Mouse (Mus musculus): ENCODE results near the gene Agps. TPM values are rescaled to one million over a fixed set of nuclear protein-coding genes. Genes with fewer than 3 reads are reported as not detected.

The Agps gene
- 10 to 100 TPM; 36.7 to 39.1 (median 39.1) TPM for total RNA-seq (2022)

- DNase-seq, result peak; percentile 81
These were observed at the start of gene Agps for GRCm38 (mm10) chr2:75831881-75832633. Gene Agps (plus strand): TSS chr2:75832177.

GRCm38 (mm10) chr2:75786075-75786474 lies 45.9 kb upstream of the Agps start:
- no peak for DNase-seq

GRCm38 (mm10) chr2:75788511-75788910 lies 43.5 kb upstream of the Agps start:
- no peak for DNase-seq

GRCm38 (mm10) chr2:75789959-75790523 lies 41.9 kb upstream of the Agps start:
- DNase-seq, result no peak

- DNase-seq, result no peak
These were observed 40.2 kb upstream of the Agps start for GRCm38 (mm10) chr2:75791561-75792308.

GRCm38 (mm10) chr2:75792377-75793203 lies 39.4 kb upstream of the Agps start:
- no peak for DNase-seq

GRCm38 (mm10) chr2:75796181-75796580 lies 35.8 kb upstream of the Agps start:
- no peak for DNase-seq

GRCm38 (mm10) chr2:75798434-75798970 lies 33.5 kb upstream of the Agps start:
- DNase-seq, result no peak

GRCm38 (mm10) chr2:75805767-75806166 lies 26.2 kb upstream of the Agps start:
- no peak for DNase-seq

- no peak for DNase-seq
These were observed 25.1 kb upstream of the Agps start for GRCm38 (mm10) chr2:75806891-75807290.

GRCm38 (mm10) chr2:75807460-75807859 lies 24.5 kb upstream of the Agps start:
- DNase-seq, result no peak

- DNase-seq, result no peak
These were observed 17.1 kb upstream of the Agps start for GRCm38 (mm10) chr2:75814880-75815279.

- DNase-seq, result no peak
These were observed 16.5 kb upstream of the Agps start for GRCm38 (mm10) chr2:75815521-75815920.

GRCm38 (mm10) chr2:75816673-75817072 lies 15.3 kb upstream of the Agps start:
- no peak for DNase-seq

GRCm38 (mm10) chr2:75818719-75819118 lies 13.3 kb upstream of the Agps start:
- DNase-seq, result no peak

- no peak for DNase-seq
These were observed 12.2 kb upstream of the Agps start for GRCm38 (mm10) chr2:75819796-75820195.

GRCm38 (mm10) chr2:75821971-75822751 lies 9.8 kb upstream of the Agps start:
- DNase-seq, result no peak

GRCm38 (mm10) chr2:75823736-75824135 lies 8.2 kb upstream of the Agps start:
- DNase-seq, result no peak

- DNase-seq, result no peak
These were observed 7.8 kb upstream of the Agps start for GRCm38 (mm10) chr2:75824144-75824543.

GRCm38 (mm10) chr2:75824846-75825245 lies 7.1 kb upstream of the Agps start:
- no peak for DNase-seq

- DNase-seq, result no peak
These were observed 6.4 kb upstream of the Agps start for GRCm38 (mm10) chr2:75825603-75826002.
